Mouse (Mus musculus) kidney, postnatal 0 days (tissue): ENCODE measurements at regions not wholly inside any gene's neighbourhood (a gene's known extent, or its start where the extent isn't known, plus 50 kb on each side); places are given as distances from the start of the nearest gene placed in this dataset.

Experiments used
- ATAC-seq: fragments of 200-750 bp; cut with Nextera tagmentation; replicated peaks from 2 replicates; pipeline ENCODE4 v1.8.0; 2017; ENCODE audit warnings: low read depth, moderate number of reproducible peaks, moderate TSS enrichment, moderate library complexity; ENCODE audit not compliant: low FRiP score
- DNase-seq: peaks from one replicate; pipeline ENCODE4 v3.0.0-alpha.2; 2016; ENCODE audit warnings: low spot score
- H3K27ac ChIP-seq: fragments of 300-500 bp; sonication (generic); 2 replicates; pipeline ENCODE4 v1.5.1; 2014; ENCODE audit warnings: mild to moderate bottlenecking
- H3K27me3 ChIP-seq: fragments of 300-500 bp; sonication (generic); 2 replicates; pipeline ENCODE4 v1.6.1; 2014; ENCODE audit warnings: low read length, mixed read lengths; ENCODE audit not compliant: insufficient read depth
- H3K36me3 ChIP-seq: fragments of 300-500 bp; sonication (generic); 2 replicates; pipeline ENCODE4 v1.6.1; 2014; ENCODE audit warnings: low read length, mixed read lengths; ENCODE audit not compliant: insufficient read depth
- H3K4me1 ChIP-seq: fragments of 300-500 bp; sonication (generic); replicated peaks from 2 replicates; pipeline ENCODE4 v1.6.1; 2014; ENCODE audit warnings: antibody characterized with exemption, low read length, mixed read lengths; ENCODE audit not compliant: insufficient read depth
- H3K4me2 ChIP-seq: fragments of 300-500 bp; sonication (generic); 2 replicates; pipeline ENCODE4 v1.6.1; 2014; ENCODE audit warnings: mild to moderate bottlenecking, low read length, moderate library complexity, mixed read lengths
- H3K4me3 ChIP-seq: fragments of 300-500 bp; sonication (generic); replicated peaks from 2 replicates; pipeline ENCODE4 v1.5.1; 2014; ENCODE audit warnings: low read depth, low read length
- H3K9ac ChIP-seq: fragments of 300-500 bp; sonication (generic); 2 replicates; pipeline ENCODE4 v1.6.1; 2014; ENCODE audit warnings: low read depth, low read length
- H3K9me3 ChIP-seq: fragments of 300-500 bp; sonication (generic); replicated peaks from 2 replicates; pipeline ENCODE4 v1.6.1; 2016; ENCODE audit warnings: low read length, inconsistent platforms, mixed read lengths
- CTCF ChIP-seq: IDR thresholded peaks from 2 replicates; pipeline ENCODE4 v1.5.1; 2016; ENCODE audit warnings: antibody characterized with exemption, low read depth, mild to moderate bottlenecking, moderate library complexity
- WGBS: fragments of 180-500 bp; shearing (Covaris S2); extraction: QIAGEN DNeasy Blood & Tissue Kit; methylation state at CpG from one replicate; pipeline ENCODE4 v1.1.7; 2014; 5-methylcytosine and 5-hydroxymethylcytosine counted together

- 84% methylated on average over 8 of the region's 8 CpGs for WGBS
- H3K4me1 ChIP-seq, result 0 out of 2 replicates have a peak, but pooled peaks cover 4% of the 10 kb centered on the region
- H3K27ac ChIP-seq, result no peak overlapping the region
- no peak for DNase-seq
- H3K4me2 ChIP-seq, result no peak overlapping the region
- TF ChIP-seq CTCF, result no peak
- H3K27me3 ChIP-seq, result no peaks in the 10 kb centered on the region
- H3K4me3 ChIP-seq, result no peak overlapping the region
- H3K9me3 ChIP-seq, result no peaks in the 10 kb centered on the region
- no peak overlapping the region for H3K9ac ChIP-seq
- ATAC-seq, result no peak
- no peaks in the 10 kb centered on the region for H3K36me3 ChIP-seq
Observed at GRCm38 (mm10) chr2:166418279-166418678, 262.8 kb upstream of the Sulf2 start.

DNA sequence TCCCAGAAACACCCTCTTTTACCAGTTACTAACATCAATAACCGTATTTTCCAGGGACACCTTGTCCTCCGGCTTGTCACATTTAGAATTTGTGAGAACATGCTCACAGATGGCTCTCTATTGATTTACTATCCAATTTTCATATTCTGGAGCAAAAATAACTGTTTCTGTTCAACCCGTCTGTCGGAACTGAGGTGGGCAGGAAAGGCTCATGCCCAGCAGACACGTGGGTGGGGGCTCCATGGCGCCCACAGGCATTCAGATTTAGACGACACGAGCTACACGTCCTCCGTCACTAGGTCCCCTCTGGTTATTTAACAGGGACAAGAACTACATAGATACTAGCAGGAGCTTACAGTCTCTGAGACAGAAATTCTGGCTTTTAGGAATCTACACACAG, 262.2 kb upstream of the Sulf2 start:
- no peak for TF ChIP-seq CTCF
- Histone ChIP-seq H3K9me3 (no peaks in the 10 kb centered on the region), H3K27ac (no peak overlapping the region), H3K27me3 (no peaks in the 10 kb centered on the region), H3K9ac (no peak overlapping the region), H3K36me3 (no peaks in the 10 kb centered on the region), H3K4me1 (0 out of 2 replicates have a peak, but pooled peaks cover 4% of the 10 kb centered on the region), H3K4me2 (no peak overlapping the region), H3K4me3 (no peak overlapping the region)
- DNase-seq (no peak), ATAC-seq (no peak)
- WGBS, result 88% methylated on average over 10 of the region's 10 CpGs

- DNase-seq, result peak; percentile 81
- Histone ChIP-seq H3K4me3 (no peak overlapping the region), H3K36me3 (no peaks in the 10 kb centered on the region), H3K27me3 (no peaks in the 10 kb centered on the region), H3K4me2 (no peak overlapping the region), H3K9me3 (no peaks in the 10 kb centered on the region), H3K9ac (no peak overlapping the region), H3K4me1 (0 out of 2 replicates have a peak, but pooled peaks cover 4% of the 10 kb centered on the region), H3K27ac (no peak overlapping the region)
- WGBS, result 35% methylated on average over 16 of the region's 16 CpGs
- no peak for TF ChIP-seq CTCF
- peak; percentile 67; the same call in 1 of the 2 replicates for ATAC-seq
Observed at GRCm38 (mm10) chr2:166415481-166415965, 260.1 kb upstream of the Sulf2 start.

GRCm38 (mm10) chr2:166414856-166415255, 259.4 kb upstream of the Sulf2 start:
- Histone ChIP-seq H3K9me3 (no peaks in the 10 kb centered on the region), H3K4me3 (no peak overlapping the region), H3K9ac (no peak overlapping the region), H3K27ac (no peak overlapping the region), H3K4me2 (no peak overlapping the region), H3K4me1 (0 out of 2 replicates have a peak, but pooled peaks cover 4% of the 10 kb centered on the region), H3K36me3 (no peaks in the 10 kb centered on the region), H3K27me3 (no peaks in the 10 kb centered on the region)
- TF ChIP-seq CTCF, result no peak
- DNase-seq (no peak), ATAC-seq (no peak)
- WGBS, result 88% methylated on average over 8 of the region's 8 CpGs

DNA sequence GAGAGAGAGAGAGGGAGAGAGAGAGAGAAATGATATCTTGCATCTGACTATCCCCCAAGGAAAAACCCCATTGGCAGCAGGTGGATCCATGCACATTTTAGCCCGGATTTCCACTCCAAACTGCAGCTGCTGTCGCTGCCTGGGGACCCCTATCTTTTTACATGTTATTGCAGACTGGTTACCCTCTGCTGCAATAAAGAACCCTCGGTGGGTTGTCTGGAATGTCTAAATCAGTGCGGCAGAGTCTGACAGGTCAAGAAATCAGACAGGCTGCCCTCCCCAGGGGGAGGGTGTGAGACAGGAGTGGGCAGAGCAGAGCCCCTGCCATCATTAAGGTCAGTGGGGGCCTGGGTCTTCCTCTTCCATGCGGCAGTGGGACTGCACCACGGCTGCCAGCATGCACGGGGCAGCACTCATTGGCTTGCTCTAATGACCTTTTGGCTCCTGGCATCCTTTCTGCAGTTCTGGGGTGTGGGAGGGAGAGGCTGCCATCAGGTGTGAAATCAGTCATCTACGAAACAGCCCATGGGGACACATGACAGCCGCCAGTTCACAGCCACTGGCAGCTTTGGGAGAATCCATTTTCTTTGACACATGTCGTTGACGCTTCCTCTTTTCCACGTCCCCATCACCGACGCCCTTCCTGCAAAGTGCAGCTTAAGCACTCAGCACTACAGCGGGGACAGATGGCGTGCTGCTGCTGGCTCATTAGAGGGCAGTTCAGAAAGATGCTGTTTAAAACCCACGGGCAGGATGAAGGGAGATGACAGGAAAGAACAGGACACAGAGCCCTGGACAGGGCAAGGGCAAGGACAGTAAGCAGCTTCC, 256.8 kb upstream of the Sulf2 start:
- no peak for ATAC-seq
- DNase-seq, result no peak
- 0 out of 2 replicates have a peak, but pooled peaks cover 6% of the 10 kb centered on the region for H3K4me1 ChIP-seq

DNA sequence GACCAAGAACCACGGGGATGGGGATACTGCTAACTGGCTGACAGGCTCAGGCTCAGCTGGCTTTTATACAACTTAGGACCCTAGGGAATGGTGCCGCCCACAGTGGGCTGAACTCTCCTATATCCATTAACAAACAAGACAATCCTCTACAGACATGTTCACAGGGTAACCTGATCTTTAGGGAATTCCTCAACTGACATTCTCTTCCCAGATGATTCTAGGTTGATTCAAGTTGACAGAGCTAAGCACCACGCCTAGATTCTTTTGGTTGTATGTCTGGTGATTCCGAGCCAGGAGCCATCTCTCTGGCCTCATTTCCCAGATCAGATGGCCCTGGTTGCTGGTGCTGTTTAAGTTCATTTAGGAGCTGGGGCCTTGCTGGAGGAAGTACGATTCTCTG, 253.9 kb upstream of the Sulf2 start:
- ATAC-seq (no peak), DNase-seq (no peak)
- Histone ChIP-seq H3K9me3 (no peaks in the 10 kb centered on the region), H3K4me3 (no peak overlapping the region), H3K4me2 (no peak overlapping the region), H3K4me1 (0 out of 2 replicates have a peak, but pooled peaks cover 9% of the 10 kb centered on the region), H3K27ac (no peak overlapping the region), H3K27me3 (no peaks in the 10 kb centered on the region), H3K9ac (no peak overlapping the region), H3K36me3 (no peaks in the 10 kb centered on the region)
- TF ChIP-seq CTCF, result no peak
- WGBS, result 86% methylated on average over 5 of the region's 5 CpGs

More for the DNA sequence above, 256.8 kb upstream of the Sulf2 start:
- H3K27ac ChIP-seq, result no peak overlapping the region
- no peaks in the 10 kb centered on the region for H3K27me3 ChIP-seq
- no peak overlapping the region for H3K4me2 ChIP-seq
- 17% methylated on average over 17 of the region's 17 CpGs for WGBS
- H3K4me3 ChIP-seq, result no peak overlapping the region
- no peaks in the 10 kb centered on the region for H3K9me3 ChIP-seq
- no peak overlapping the region for H3K9ac ChIP-seq
- no peak for TF ChIP-seq CTCF
- H3K36me3 ChIP-seq, result no peaks in the 10 kb centered on the region
